Mouse (Mus musculus): ENCODE data around the gene Cpeb3.

GRCm38 (mm10) chr19:37078064-37078463 lies 130.3 kb downstream of the Cpeb3 start:
- no peak for TF ChIP-seq MAX (IDR thresholded peaks at IDR 0.05; ENCODE audit: low read depth)
- TF ChIP-seq USF1 (IDR thresholded peaks at IDR 0.05; ENCODE audit: low read depth), result peak; percentile 44
- no peak for TF ChIP-seq POLR2AphosphoS2 (IDR thresholded peaks at IDR 0.05; ENCODE audit: insufficient read length, low read depth)
- no peak for TF ChIP-seq REST (IDR thresholded peaks at IDR 0.05; ENCODE audit: insufficient read depth, insufficient read length)
- TF ChIP-seq TCF12 (IDR thresholded peaks at IDR 0.05; ENCODE audit: insufficient read depth, poor library complexity, severe bottlenecking), result peak; percentile 2
